Mouse (Mus musculus) heart, embryonic 10.5 days (tissue): ENCODE results near the gene Asb10. TPM values are rescaled to one million over a fixed set of nuclear protein-coding genes. Genes with fewer than 3 reads are reported as not detected.

Experiments used
- DNase-seq: peaks from one replicate; pipeline ENCODE4 v3.0.0-alpha.2; 2017; ENCODE audit warnings: low spot score
- H3K27ac ChIP-seq: fragments of 300-500 bp; sonication (generic); 2 replicates; pipeline ENCODE4 v1.5.1; 2016; ENCODE audit warnings: mild to moderate bottlenecking
- H3K27me3 ChIP-seq: fragments of 300-500 bp; sonication (generic); 2 replicates; pipeline ENCODE4 v1.6.1; 2016; ENCODE audit warnings: mild to moderate bottlenecking; ENCODE audit not compliant: poor library complexity, insufficient read depth, severe bottlenecking
- H3K36me3 ChIP-seq: fragments of 300-500 bp; sonication (generic); 2 replicates; pipeline ENCODE4 v1.6.1; 2016; ENCODE audit warnings: mild to moderate bottlenecking, moderate library complexity
- H3K4me1 ChIP-seq: fragments of 300-500 bp; sonication (generic); 2 replicates; pipeline ENCODE4 v1.6.1; 2016; ENCODE audit warnings: mild to moderate bottlenecking
- H3K4me3 ChIP-seq: fragments of 300-500 bp; sonication (generic); 2 replicates; pipeline ENCODE4 v1.5.1; 2016; ENCODE audit warnings: mild to moderate bottlenecking, moderate library complexity
- H3K9me3 ChIP-seq: fragments of 300-500 bp; sonication (generic); 2 replicates; pipeline ENCODE4 v1.6.1; 2016; ENCODE audit warnings: mild to moderate bottlenecking, moderate library complexity
- WGBS: fragments of 180-500 bp; shearing (Covaris S2); methylation state at CpG from one replicate; pipeline ENCODE4 v1.1.7; 2016; 5-methylcytosine and 5-hydroxymethylcytosine counted together
- polyA plus RNA-seq: library from polyadenylated mRNA; unstranded; fragments of >200 nt; fragmentation: Nextera tagmentation; extraction: Ambion mirVana; gene quantifications from 2 replicates; pipeline ENCODE4 v1.2.1, GENCODE M21; 2016

Gene Asb10
- polyA plus RNA-seq, 1 experiment from 2014 or later, result 1.6 TPM

DNA sequence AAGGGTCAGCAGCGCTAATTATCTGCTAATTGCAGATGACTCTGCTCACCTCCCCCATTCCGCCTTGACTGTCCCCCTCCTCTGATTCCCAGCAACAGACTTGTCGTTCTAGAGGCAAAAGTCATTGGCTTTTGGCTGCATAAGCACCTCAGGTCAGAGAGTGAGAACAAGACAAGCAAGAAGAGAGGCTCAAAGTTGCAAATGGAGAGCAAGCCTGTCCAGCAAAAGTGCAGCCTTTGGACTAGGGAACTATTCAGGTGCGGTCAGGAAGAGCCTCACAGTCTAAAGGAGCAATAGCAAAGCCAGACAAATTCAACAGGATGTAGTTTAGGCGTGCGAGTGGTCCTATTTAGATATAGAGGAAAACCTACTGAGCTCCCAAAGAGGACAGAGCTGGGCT is 13.0 kb downstream of the Asb10 start:
- Histone ChIP-seq H3K36me3 (no peaks in the 10 kb centered on the region), H3K4me1 (peaks cover 18% of the 10 kb centered on the region), H3K9me3 (no peaks in the 10 kb centered on the region), H3K27ac (no peak overlapping the region), H3K27me3 (peaks cover 97% of the 10 kb centered on the region), H3K4me3 (no peak overlapping the region)
- 16% methylated on average over 6 of the region's 6 CpGs for WGBS
- no peak for DNase-seq

- WGBS, result under 1% methylated on average over 49 of the region's 49 CpGs
- H3K9me3 ChIP-seq, result no peaks in the 10 kb centered on the region
- peak within 1 kb of the TSS; percentile 62 for H3K4me3 ChIP-seq
- DNase-seq, result no peak
- no peaks in the 10 kb centered on the region for H3K36me3 ChIP-seq
- H3K27me3 ChIP-seq, result peaks cover 97% of the 10 kb centered on the region
- peak within 1 kb of the TSS; percentile 62; the same call in 1 of the 2 replicates for H3K27ac ChIP-seq
- peaks cover 18% of the 10 kb centered on the region for H3K4me1 ChIP-seq
Measured at GRCm38 (mm10) chr5:24526889-24527230, 13.9 kb downstream of the Asb10 start, which contains the start of gene Gbx1. Gene Gbx1, minus strand, starts transcription at chr5:24527202.

DNA sequence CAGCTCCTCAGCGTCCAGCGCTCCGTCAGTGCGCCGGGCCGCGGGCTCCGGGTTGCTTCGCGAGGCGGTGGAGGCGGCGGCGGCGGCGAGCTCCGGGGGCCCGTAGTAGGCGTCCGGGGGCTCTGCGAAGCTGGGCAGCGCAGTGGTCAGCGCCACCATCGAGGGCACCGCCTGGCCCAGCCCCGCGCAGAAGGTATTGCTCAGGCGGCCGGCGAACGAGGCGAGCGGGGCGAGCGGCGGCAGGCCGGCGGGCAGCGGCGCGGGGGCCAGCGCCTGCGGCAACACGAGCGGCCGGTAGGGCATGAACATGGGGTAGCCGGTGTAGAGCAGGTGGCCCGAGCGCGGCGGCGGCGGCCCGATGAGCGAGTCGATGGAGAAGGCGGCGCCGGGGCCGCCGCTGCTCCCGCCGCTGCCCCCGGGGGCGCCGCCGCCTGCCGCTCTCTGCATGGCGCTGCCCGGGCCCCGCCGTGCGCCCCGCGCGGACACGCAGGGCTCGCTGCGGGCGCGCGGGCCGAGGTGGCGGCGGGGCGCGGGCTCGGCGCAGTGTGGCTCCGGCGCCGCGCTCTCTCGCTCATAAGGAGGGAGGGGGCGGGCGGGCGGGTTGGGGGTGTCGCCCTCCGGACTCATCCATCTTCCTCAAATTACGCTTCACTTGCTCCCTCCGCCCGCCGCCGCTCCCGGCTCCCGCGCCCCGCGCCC is 14.4 kb downstream of the Asb10 start:
- WGBS, result 1% methylated on average over 93 of the region's 109 CpGs
- no peak for DNase-seq
- Histone ChIP-seq H3K36me3 (no peaks in the 10 kb centered on the region), H3K27me3 (peaks cover 97% of the 10 kb centered on the region), H3K4me3 (peak overlapping the region; percentile 62), H3K4me1 (peaks cover 18% of the 10 kb centered on the region), H3K9me3 (no peaks in the 10 kb centered on the region), H3K27ac (peak overlapping the region; percentile 62; the same call in 1 of the 2 replicates)

GRCm38 (mm10) chr5:24525360-24526189 is 15.2 kb downstream of the Asb10 start:
- H3K36me3 ChIP-seq, result no peaks in the 10 kb centered on the region
- WGBS, result 4% methylated on average over 34 of the region's 34 CpGs
- no peaks in the 10 kb centered on the region for H3K9me3 ChIP-seq
- H3K4me3 ChIP-seq, result peak overlapping the region; percentile 62
- H3K27ac ChIP-seq, result no peak overlapping the region
- no peak for DNase-seq
- peaks cover 18% of the 10 kb centered on the region for H3K4me1 ChIP-seq
- peaks cover 95% of the 10 kb centered on the region for H3K27me3 ChIP-seq

GRCm38 (mm10) chr5:24524522-24524921 is 16.3 kb downstream of the Asb10 start:
- Histone ChIP-seq H3K27ac (no peak overlapping the region), H3K36me3 (no peaks in the 10 kb centered on the region), H3K27me3 (peaks cover 98% of the 10 kb centered on the region), H3K4me3 (no peak overlapping the region), H3K4me1 (peaks cover 18% of the 10 kb centered on the region), H3K9me3 (no peaks in the 10 kb centered on the region)
- 20% methylated on average over 4 of the region's 4 CpGs for WGBS
- no peak for DNase-seq

- WGBS, result 56% methylated on average over 8 of the region's 8 CpGs
- no peak overlapping the region for H3K4me3 ChIP-seq
- no peaks in the 10 kb centered on the region for H3K36me3 ChIP-seq
Measured at GRCm38 (mm10) chr5:24523806-24524205, 17.0 kb downstream of the Asb10 start.

GRCm38 (mm10) chr5:24521366-24521765 is 19.4 kb downstream of the Asb10 start:
- Histone ChIP-seq H3K36me3 (no peaks in the 10 kb centered on the region), H3K9me3 (no peaks in the 10 kb centered on the region), H3K27me3 (peaks cover 96% of the 10 kb centered on the region), H3K4me1 (peaks cover 7% of the 10 kb centered on the region), H3K27ac (no peak overlapping the region), H3K4me3 (no peak overlapping the region)
- no peak for DNase-seq
- WGBS, result 65% methylated on average over 8 of the region's 8 CpGs

More at GRCm38 (mm10) chr5:24523806-24524205, 17.0 kb downstream of the Asb10 start:
- no peak overlapping the region for H3K27ac ChIP-seq
- DNase-seq, result no peak
- peaks cover 96% of the 10 kb centered on the region for H3K27me3 ChIP-seq
- no peaks in the 10 kb centered on the region for H3K9me3 ChIP-seq
- H3K4me1 ChIP-seq, result peaks cover 18% of the 10 kb centered on the region

GRCm38 (mm10) chr5:24512271-24512670 is 28.5 kb downstream of the Asb10 start:
- Histone ChIP-seq H3K4me1 (peaks cover 19% of the 10 kb centered on the region), H3K27ac (no peak overlapping the region), H3K27me3 (peaks cover 25% of the 10 kb centered on the region), H3K4me3 (no peak overlapping the region), H3K36me3 (no peaks in the 10 kb centered on the region), H3K9me3 (peaks cover 2% of the 10 kb centered on the region; the same call in 1 of the 2 replicates)
- 40% methylated on average over 8 of the region's 8 CpGs for whole genome bisulfite sequencing
- DNase-seq, result peak; percentile 85

DNA sequence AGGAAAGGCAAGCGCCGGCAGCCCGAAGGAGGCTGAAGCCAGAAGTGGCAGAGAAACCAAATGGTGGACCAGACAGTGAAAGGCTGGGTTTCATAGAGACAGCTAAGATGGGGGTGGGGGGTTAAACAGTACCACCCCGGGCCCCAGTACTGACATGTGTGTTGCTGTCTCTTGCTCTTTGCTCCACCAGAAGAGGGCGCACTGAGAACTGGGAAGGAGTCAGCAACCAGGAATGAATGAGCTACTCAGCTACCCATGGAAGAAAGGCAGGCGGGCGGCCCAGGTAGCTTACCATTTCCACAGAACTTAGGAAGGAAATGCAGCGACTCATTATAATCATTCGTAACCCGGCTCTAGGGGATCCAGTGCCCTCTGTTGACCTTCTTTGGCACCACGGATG is 30.1 kb downstream of the Asb10 start:
- peaks cover 2% of the 10 kb centered on the region; the same call in 1 of the 2 replicates for H3K9me3 ChIP-seq
- peaks cover 28% of the 10 kb centered on the region for H3K27me3 ChIP-seq
- 43% methylated on average over 11 of the region's 11 CpGs for WGBS
- H3K4me1 ChIP-seq, result peaks cover 20% of the 10 kb centered on the region
- no peak for DNase-seq
- H3K27ac ChIP-seq, result no peak overlapping the region
- no peak overlapping the region for H3K4me3 ChIP-seq
- H3K36me3 ChIP-seq, result no peaks in the 10 kb centered on the region

- no peaks in the 10 kb centered on the region for H3K36me3 ChIP-seq
- WGBS, result 89% methylated on average over 7 of the region's 7 CpGs
- H3K9me3 ChIP-seq, result peaks cover 2% of the 10 kb centered on the region; the same call in 1 of the 2 replicates
- H3K4me1 ChIP-seq, result peaks cover 37% of the 10 kb centered on the region
- H3K27me3 ChIP-seq, result peaks cover 50% of the 10 kb centered on the region
- no peak overlapping the region for H3K27ac ChIP-seq
- H3K4me3 ChIP-seq, result no peak overlapping the region
- DNase-seq, result no peak
Measured at GRCm38 (mm10) chr5:24508406-24508805, 32.4 kb downstream of the Asb10 start.

- Histone ChIP-seq H3K4me3 (no peak overlapping the region), H3K27me3 (peaks cover 48% of the 10 kb centered on the region), H3K4me1 (peaks cover 32% of the 10 kb centered on the region), H3K36me3 (peaks cover 20% of the 10 kb centered on the region), H3K27ac (no peak overlapping the region), H3K9me3 (peaks cover 2% of the 10 kb centered on the region; the same call in 1 of the 2 replicates)
- no peak for DNase-seq
- 38% methylated on average over 2 of the region's 2 CpGs for WGBS
Measured at GRCm38 (mm10) chr5:24505513-24505912, 35.3 kb downstream of the Asb10 start.

DNA sequence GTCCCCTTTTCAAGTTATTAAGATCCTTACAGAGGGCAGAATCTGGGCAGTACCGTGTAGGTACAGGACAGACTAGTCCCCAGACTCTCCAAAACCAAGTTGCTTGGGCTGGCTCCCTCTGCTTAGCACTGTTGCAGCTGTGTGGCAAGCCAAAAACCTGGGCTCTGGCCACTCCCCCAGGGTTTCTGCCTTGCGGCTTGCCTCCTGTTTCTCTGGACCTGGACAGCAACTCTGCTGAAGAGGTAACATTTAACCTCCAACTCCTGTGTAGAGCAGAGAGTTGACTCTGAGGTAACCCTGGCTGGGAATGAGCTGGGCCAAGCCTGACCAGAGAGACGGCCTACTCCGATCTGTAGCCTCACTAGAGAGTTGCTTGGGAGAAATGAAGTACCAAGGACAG is 38.0 kb downstream of the Asb10 start:
- Histone ChIP-seq H3K36me3 (peaks cover 48% of the 10 kb centered on the region), H3K9me3 (no peaks in the 10 kb centered on the region), H3K4me1 (peaks cover 38% of the 10 kb centered on the region), H3K27me3 (peaks cover 46% of the 10 kb centered on the region), H3K4me3 (no peak overlapping the region), H3K27ac (no peak overlapping the region)
- no peak for DNase-seq
- 64% methylated on average over 4 of the region's 4 CpGs for WGBS

GRCm38 (mm10) chr5:24500851-24501250 is 39.9 kb downstream of the Asb10 start:
- peaks cover 65% of the 10 kb centered on the region for H3K36me3 ChIP-seq
- H3K27me3 ChIP-seq, result peaks cover 32% of the 10 kb centered on the region
- no peak overlapping the region for H3K4me3 ChIP-seq
- no peak overlapping the region for H3K27ac ChIP-seq
- H3K4me1 ChIP-seq, result peaks cover 49% of the 10 kb centered on the region
- no peaks in the 10 kb centered on the region for H3K9me3 ChIP-seq
- no peak for DNase-seq
- 94% methylated on average over 11 of the region's 11 CpGs for WGBS
